Mouse (Mus musculus): ENCODE measurements around the gene Olfr1414. TPM values are rescaled to one million over a fixed set of nuclear protein-coding genes. Genes with fewer than 3 reads are reported as not detected.
"Not testable (repeated sequence)": the region's sequence is repeated elsewhere in the genome, so short reads cannot be mapped to it uniquely, and the experiment has no call there.

Gene Olfr1414
- total and polyA plus RNA-seq, 3 experiments, result not detected

DNA sequence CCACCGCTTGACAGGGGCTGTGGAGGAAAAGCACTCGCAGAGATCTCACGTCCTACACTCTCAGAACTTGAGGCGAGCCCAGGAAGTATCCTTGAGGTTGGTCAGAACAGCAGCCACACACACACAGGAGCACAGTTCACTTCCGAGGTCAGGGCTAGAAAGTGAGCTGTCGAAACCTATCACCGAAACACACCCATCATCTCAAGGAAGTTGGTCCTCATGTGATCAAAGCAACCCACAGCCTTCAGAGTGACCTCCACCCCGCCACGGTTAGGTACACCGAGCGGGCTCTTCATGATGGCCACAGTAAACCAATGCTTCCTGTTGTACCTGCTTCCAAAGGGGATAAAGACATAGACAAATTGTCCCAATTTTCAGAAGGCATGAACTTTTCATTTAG lies 3.1 kb downstream of the Olfr1414 start:
- Histone ChIP-seq H3K36me3 (ENCODE audit: control insufficient read depth in 1 of 2, insufficient read depth in 2 of 2, low read length in 2 of 2) (no peaks in the 10 kb centered on the region), H3K27me3 (ENCODE audit: control insufficient read depth in 1 of 2, insufficient read depth in 2 of 2, low read length in 2 of 2) (no peaks in the 10 kb centered on the region), H3K4me1 (ENCODE audit: control insufficient read depth in 1 of 2, insufficient read depth in 2 of 2, low read length in 2 of 2) (no peaks in the 10 kb centered on the region), H3K27ac (ENCODE audit: control insufficient read depth, low read depth, low read length) (no peak overlapping the region), H3K9ac (ENCODE audit: control insufficient read depth, low read depth, low read length, poor library complexity, severe bottlenecking) (no peak overlapping the region), H3K79me2 (ENCODE audit: control insufficient read depth, insufficient read depth, low read length, poor library complexity) (no peaks in the 10 kb centered on the region), H3K9me3 (replicated peaks; ENCODE audit: insufficient read depth, low read length) (no peaks in the 10 kb centered on the region), H3K4me3 (ENCODE audit: control insufficient read depth in 1 of 2, insufficient read depth in 1 of 2, low read depth in 2 of 2, low read length in 2 of 2) (no peak overlapping the region)
- no peak for DNase-seq (ENCODE audit: low read depth, low spot score)
- no peak for TF ChIP-seq MAZ (IDR thresholded peaks at IDR 0.05; ENCODE audit: low read depth, low read length)
- no peak for TF ChIP-seq ZKSCAN1 (IDR thresholded peaks at IDR 0.05; ENCODE audit: low read depth, low read length)
- no peak for TF ChIP-seq TCF12 (IDR thresholded peaks at IDR 0.05; ENCODE audit: low read depth, low read length)
- no peak for TF ChIP-seq MAX (IDR thresholded peaks at IDR 0.05; ENCODE audit: low read length)
- TF ChIP-seq E2F4 (IDR thresholded peaks at IDR 0.05; ENCODE audit: borderline replicate concordance, low read depth, low read length), result no peak
- TF ChIP-seq USF2 (IDR thresholded peaks at IDR 0.05; ENCODE audit: borderline replicate concordance in 1 of 2, insufficient read depth in 1 of 2, low read depth in 1 of 2, low read length in 2 of 2), result no peak
- no peak for TF ChIP-seq NELFE (IDR thresholded peaks at IDR 0.05; ENCODE audit: low read depth, low read length)
- TF ChIP-seq CHD1 (IDR thresholded peaks at IDR 0.05; ENCODE audit: low read depth, low read length), result no peak
- no peak for TF ChIP-seq ZNF384 (IDR thresholded peaks at IDR 0.05; ENCODE audit: low read depth, low read length)
- no peak for TF ChIP-seq CTCF (IDR thresholded peaks at IDR 0.05 in 2 of 3, conservative IDR thresholded peaks at IDR 0.05 in 1 of 3; ENCODE audit: control insufficient read depth in 1 of 3, insufficient read depth in 1 of 3, low read depth in 2 of 3, low read length in 3 of 3, poor library complexity in 1 of 3, severe bottlenecking in 1 of 3)
- no peak for TF ChIP-seq MXI1 (IDR thresholded peaks at IDR 0.05; ENCODE audit: low read depth, low read length)
- TF ChIP-seq ELF1 (IDR thresholded peaks at IDR 0.05; ENCODE audit: low read depth, low read length), result no peak
- no peak for TF ChIP-seq ETS1 (IDR thresholded peaks at IDR 0.05; ENCODE audit: low read depth, low read length)
- no peak for TF ChIP-seq BHLHE40 (IDR thresholded peaks at IDR 0.05; ENCODE audit: borderline replicate concordance, low read depth, low read length)
- TF ChIP-seq RAD21 (IDR thresholded peaks at IDR 0.05; ENCODE audit: low read depth, low read length), result no peak
- no peak for TF ChIP-seq UBTF (IDR thresholded peaks at IDR 0.05; ENCODE audit: borderline replicate concordance, insufficient read depth, low read depth, low read length)
- no peak for TF ChIP-seq SIN3A (IDR thresholded peaks at IDR 0.05; ENCODE audit: low read length)
- no peak for TF ChIP-seq KAT2A (conservative IDR thresholded peaks at IDR 0.05; ENCODE audit: low read depth, low read length)
- TF ChIP-seq CHD2 (IDR thresholded peaks at IDR 0.05; ENCODE audit: low read length), result no peak

DNA sequence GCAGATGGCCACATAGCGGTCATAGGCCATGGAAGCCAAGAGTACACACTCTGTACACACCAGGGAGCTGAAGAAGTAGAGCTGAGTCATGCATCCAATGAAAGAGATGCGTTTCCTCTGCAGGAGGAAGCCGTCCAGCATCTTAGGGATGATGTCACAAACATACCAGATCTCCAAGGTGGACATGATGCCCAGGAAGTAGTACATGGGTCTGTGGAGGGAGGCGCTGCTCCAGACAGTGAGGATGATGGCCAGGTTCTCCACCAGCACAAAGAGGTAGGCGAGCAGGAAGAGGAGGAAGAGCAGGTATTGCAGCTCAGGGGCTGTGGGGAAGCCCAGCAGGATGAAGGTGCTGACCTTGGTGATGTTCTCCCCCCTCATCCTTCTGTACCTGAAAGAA lies 6.8 kb downstream of the Olfr1414 start:
- H3K79me2 ChIP-seq (ENCODE audit: control insufficient read depth, insufficient read depth, low read length, poor library complexity); DNase-seq (ENCODE audit: low read depth, low spot score); H3K36me3 ChIP-seq (ENCODE audit: control insufficient read depth in 1 of 2, insufficient read depth in 2 of 2, low read length in 2 of 2); H3K4me1 ChIP-seq (ENCODE audit: control insufficient read depth in 1 of 2, insufficient read depth in 2 of 2, low read length in 2 of 2); H3K27me3 ChIP-seq (ENCODE audit: control insufficient read depth in 1 of 2, insufficient read depth in 2 of 2, low read length in 2 of 2); H3K9ac ChIP-seq (ENCODE audit: control insufficient read depth, low read depth, low read length, poor library complexity, severe bottlenecking); H3K27ac ChIP-seq (ENCODE audit: control insufficient read depth, low read depth, low read length); H3K4me3 ChIP-seq (ENCODE audit: control insufficient read depth in 1 of 2, insufficient read depth in 1 of 2, low read depth in 2 of 2, low read length in 2 of 2); H3K9me3 ChIP-seq (replicated peaks; ENCODE audit: insufficient read depth, low read length): not testable (repeated sequence)
